Comparison of ENCODE assay signal across 11 mouse cellular contexts in genomic region chr1:156710472-156711098, GRCm38 (mm10). TPM values are rescaled to one million over a fixed set of nuclear protein-coding genes. Genes with fewer than 3 reads are reported as not detected.
DNase-seq lines count a peak whose midpoint lies in the region; ATAC-seq lines count a peak whose summit lies in the region.
"Had no signal": no experiment of that assay in that cellular context is flagged by ENCODE, and none has a peak within 500 bp of the region (broad histone marks: within the 10 kb centered on the region; RNA-seq: fewer than 3 reads in every experiment).

No protein-coding gene starts in this region.

- peak overlapping the region; percentile 33; the same call in 1 of the 2 replicates for H3K9ac ChIP-seq in embryonic facial prominence, embryonic 13.5 days
- H3K9ac ChIP-seq in kidney, embryonic 16.5 days (replicated peaks; ENCODE audit: low read length), result no peak overlapping the region

- H3K27ac ChIP-seq in embryonic facial prominence, embryonic 13.5 days, result peak overlapping the region; percentile 14; the same call in 1 of the 2 replicates
- H3K27ac ChIP-seq in embryonic facial prominence, embryonic 10.5 days (replicated peaks), result no peak overlapping the region
- H3K27ac ChIP-seq in kidney, embryonic 16.5 days (ENCODE audit: low read length), result 0 out of 2 replicates have a peak overlapping the region, but pooled peaks have one; percentile 31

- H3K4me2 ChIP-seq in embryonic facial prominence, embryonic 13.5 days, result no peak overlapping the region; the same call in 1 of the 2 replicates
- H3K4me2 ChIP-seq in kidney, embryonic 16.5 days (replicated peaks; ENCODE audit: low read depth, low read length), result no peak overlapping the region

- 64% methylated on average over 10 of the region's 10 CpGs for WGBS in embryonic facial prominence, embryonic 13.5 days
- 80% methylated on average over 10 of the region's 10 CpGs for WGBS in embryonic facial prominence, embryonic 10.5 days
- WGBS in kidney, embryonic 16.5 days, result 44% methylated on average over 10 of the region's 10 CpGs

- H3K36me3 ChIP-seq in embryonic facial prominence, embryonic 13.5 days, result peaks cover 5% of the 10 kb centered on the region
- peaks cover 13% of the 10 kb centered on the region for H3K36me3 ChIP-seq in embryonic facial prominence, embryonic 10.5 days (replicated peaks)
- H3K36me3 ChIP-seq in kidney, embryonic 16.5 days (ENCODE audit: insufficient read depth, low read length), result 0 out of 2 replicates have a peak, but pooled peaks cover 2% of the 10 kb centered on the region

- H3K27me3 ChIP-seq in embryonic facial prominence, embryonic 13.5 days, result no peaks in the 10 kb centered on the region
- H3K27me3 ChIP-seq in embryonic facial prominence, embryonic 10.5 days (replicated peaks; ENCODE audit: low read depth, poor library complexity, severe bottlenecking), result no peaks in the 10 kb centered on the region
- H3K27me3 ChIP-seq in kidney, embryonic 16.5 days (ENCODE audit: insufficient read depth, low read length), result no peaks in the 10 kb centered on the region
- H3K27me3 ChIP-seq: CH12.LX had no signal

- DNase-seq in embryonic facial prominence, embryonic 10.5 days (ENCODE audit: low spot score), result no peak
- no peak for DNase-seq in kidney, adult 8-10 months
- peak; percentile 58 for DNase-seq in fat pad, adult 2 months (ENCODE audit: extremely low read depth, low read depth, low spot score)
- DNase-seq in naive thymus-derived CD4-positive, alpha-beta T cell, adult 2 months (ENCODE audit: low read depth), result peak; percentile 58
- DNase-seq in right cerebral cortex, postnatal 36 days (ENCODE audit: low spot score in 2 of 2), result no peak
- DNase-seq: adrenal gland, adult 8-10 months; left cerebral cortex, postnatal 4 days had no signal

- H3K9me3 ChIP-seq in embryonic facial prominence, embryonic 13.5 days, result no peaks in the 10 kb centered on the region
- no peaks in the 10 kb centered on the region for H3K9me3 ChIP-seq in embryonic facial prominence, embryonic 10.5 days
- no peaks in the 10 kb centered on the region for H3K9me3 ChIP-seq in kidney, embryonic 16.5 days (ENCODE audit: low read length)

- no peak for ATAC-seq in embryonic facial prominence, embryonic 13.5 days (ENCODE audit: insufficient number of reproducible peaks, insufficient read depth, low FRiP score, low TSS enrichment, low read depth)
- ATAC-seq in kidney, embryonic 16.5 days (ENCODE audit: low FRiP score, low TSS enrichment), result peak; percentile 49; the same call in 1 of the 2 replicates
- no peak for ATAC-seq in monocyte, adult 5-6 weeks (replicated peaks; ENCODE audit: insufficient number of reproducible peaks, low FRiP score, low TSS enrichment, poor library complexity, severe bottlenecking)

- H3K4me3 ChIP-seq in embryonic facial prominence, embryonic 13.5 days, result no peak overlapping the region
- H3K4me3 ChIP-seq in embryonic facial prominence, embryonic 10.5 days, result no peak overlapping the region
- H3K4me3 ChIP-seq in kidney, embryonic 16.5 days (ENCODE audit: low read length), result no peak overlapping the region

- H3K4me1 ChIP-seq in embryonic facial prominence, embryonic 13.5 days, result peaks cover 11% of the 10 kb centered on the region; the same call in 1 of the 2 replicates
- no peaks in the 10 kb centered on the region for H3K4me1 ChIP-seq in embryonic facial prominence, embryonic 10.5 days
- peaks cover 10% of the 10 kb centered on the region for H3K4me1 ChIP-seq in kidney, embryonic 16.5 days (ENCODE audit: insufficient read depth, low read length)

RNA-seq across cellular contexts. Expression of gene Fam20b, which starts 8.3 kb away (rescaled TPM):
- 23.5 and 24.1 TPM in 2 replicates for polyA plus RNA-seq in embryonic facial prominence, embryonic 13.5 days (2015; fragmentation: Nextera tagmentation; extraction: Ambion mirVana)
- polyA plus RNA-seq in embryonic facial prominence, embryonic 10.5 days (2016; fragmentation: Nextera tagmentation; extraction: Ambion mirVana), result 17.8 and 18.0 TPM in 2 replicates
- 29.8 and 36.6 TPM in 2 replicates for polyA plus RNA-seq in kidney, embryonic 16.5 days (2015; fragmentation: Nextera tagmentation; extraction: Ambion mirVana)
- total RNA-seq in monocyte, adult 5-6 weeks (2017), result 41.8 to 53.3 TPM (median 41.9 TPM) in 3 replicates

RNA-seq across cellular contexts. Expression of gene Tor3a, which starts 36.4 kb away (rescaled TPM):
- 8.0 and 8.4 TPM in 2 replicates for polyA plus RNA-seq in embryonic facial prominence, embryonic 13.5 days (2015; fragmentation: Nextera tagmentation; extraction: Ambion mirVana)
- polyA plus RNA-seq in embryonic facial prominence, embryonic 10.5 days (2016; fragmentation: Nextera tagmentation; extraction: Ambion mirVana), result 3.5 and 4.6 TPM in 2 replicates
- 19.5 and 19.6 TPM in 2 replicates for polyA plus RNA-seq in kidney, embryonic 16.5 days (2015; fragmentation: Nextera tagmentation; extraction: Ambion mirVana)
- 10.6 to 22.7 TPM (median 17.1 TPM) in 3 replicates for total RNA-seq in monocyte, adult 5-6 weeks (2017)

Comparison
In these comparisons a context has a peak if more than half of its experiments do, and no peak if none do; other contexts are left out.
1. DNase-seq: peak in fat pad, adult 2 months (single experiment) and naive thymus-derived CD4-positive, alpha-beta T cell, adult 2 months (single experiment); none in embryonic facial prominence, embryonic 10.5 days (single experiment), kidney, adult 8-10 months (0 of 2) and right cerebral cortex, postnatal 36 days (0 of 2).